Mouse (Mus musculus) gastrocnemius, adult 18-20 months (tissue): Measurements from ENCODE around the gene Olig3. TPM values are rescaled to one million over a fixed set of nuclear protein-coding genes. Genes with fewer than 3 reads are reported as not detected.

ENCODE experiments used
- total RNA-seq, 2 experiments: library from RNA; stranded (reverse); gene quantifications; 2 replicates each; pipeline ENCODE4 v1.2.3; 2021

The Olig3 gene
- total RNA-seq, 2 experiments from 2014 or later: not detected

Other genes with a start within 250 kb of the Olig3 start
- 10 to 100 TPM; 24.2 to 25.6 TPM for gene Ifngr1, start 235.4 kb downstream of the Olig3 start, total RNA-seq